Mouse (Mus musculus) layer of hippocampus, adult 9-10 months (tissue): ENCODE data around the gene Shisal1.

Experiments
- DNase-seq: peaks from one replicate; pipeline ENCODE4 v3.0.0; 2022; ENCODE audit warnings: low spot score

The Shisal1 gene

DNA sequence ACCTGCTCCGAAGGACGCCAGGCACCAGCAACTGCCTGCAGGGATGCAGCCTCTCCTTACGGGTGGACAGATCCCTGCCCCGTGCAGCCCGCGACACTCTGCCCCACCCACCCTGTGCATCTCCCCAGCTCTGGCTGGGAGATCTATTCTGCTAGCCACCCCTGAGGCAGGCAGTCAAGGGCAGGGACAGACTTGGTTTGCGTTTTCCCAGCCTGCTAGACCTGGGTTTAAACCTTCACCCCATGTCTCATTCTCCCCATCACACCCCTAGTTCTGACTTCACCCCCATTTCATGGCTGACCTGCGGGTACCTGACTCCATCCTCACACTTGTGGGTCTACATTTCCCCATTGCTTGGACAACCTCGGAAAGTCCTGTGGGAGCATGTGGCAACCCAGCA, at the start of gene Shisal1:
TSS of gene Shisal1 (minus strand) at position 101 of the 400 bp plus-strand sequence.
- no peak for DNase-seq

- DNase-seq, result no peak
Measured at GRCm38 (mm10) chr15:84490486-84490885, 43.6 kb upstream of the Shisal1 start.

DNA sequence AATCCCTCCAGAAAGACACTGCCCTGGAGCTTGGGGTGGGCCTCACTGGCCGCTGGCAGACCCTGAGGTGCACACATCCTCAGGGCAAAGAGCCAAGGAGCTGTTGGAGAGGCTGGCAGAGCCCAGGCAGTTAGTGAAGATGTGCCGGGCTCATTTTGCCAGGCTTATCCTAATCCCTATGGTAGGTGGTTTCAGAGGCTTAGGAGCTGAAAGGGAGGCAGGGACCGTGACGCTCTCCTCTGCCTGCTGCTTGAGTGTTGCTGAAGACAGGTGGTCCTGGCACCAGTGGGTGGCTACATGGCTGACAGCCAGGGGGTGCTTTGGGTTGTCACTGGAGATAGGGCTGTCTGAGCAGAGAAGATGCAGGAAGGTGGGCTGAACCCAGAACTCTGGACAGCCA, 37.4 kb upstream of the Shisal1 start:
- no peak for DNase-seq

- no peak for DNase-seq
Measured at GRCm38 (mm10) chr15:84483622-84484021, 36.7 kb upstream of the Shisal1 start.

DNA sequence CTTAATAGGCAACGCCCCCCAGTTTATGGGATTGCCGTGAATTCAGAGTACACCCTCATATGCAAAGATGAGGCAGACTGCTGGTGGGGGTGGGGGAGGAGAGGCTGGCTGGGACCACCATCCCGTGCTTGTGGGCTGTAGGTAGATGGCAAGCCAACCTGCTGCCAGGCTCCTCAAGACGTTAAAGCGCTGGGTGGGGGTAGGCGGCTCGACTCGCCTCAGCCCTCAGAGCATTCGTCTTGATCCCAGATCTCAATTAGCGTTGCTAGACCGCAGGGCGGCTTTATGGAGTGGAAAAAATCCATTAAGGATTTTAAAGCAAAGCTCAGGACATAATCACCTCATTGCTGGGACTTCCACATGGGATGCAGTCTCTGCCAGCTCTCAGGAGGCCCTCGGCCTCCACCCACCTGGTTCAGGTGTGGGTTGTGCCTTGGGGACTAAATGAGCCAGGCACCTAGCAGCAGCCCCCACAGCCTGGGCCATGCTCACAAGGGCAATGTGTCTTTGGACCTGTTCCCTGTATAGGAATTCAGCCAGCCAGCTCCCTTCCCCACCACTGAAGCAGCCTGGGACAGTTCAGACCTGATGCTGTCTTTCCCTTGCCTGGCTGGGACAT, 34.5 kb upstream of the Shisal1 start:
- DNase-seq, result no peak

DNA sequence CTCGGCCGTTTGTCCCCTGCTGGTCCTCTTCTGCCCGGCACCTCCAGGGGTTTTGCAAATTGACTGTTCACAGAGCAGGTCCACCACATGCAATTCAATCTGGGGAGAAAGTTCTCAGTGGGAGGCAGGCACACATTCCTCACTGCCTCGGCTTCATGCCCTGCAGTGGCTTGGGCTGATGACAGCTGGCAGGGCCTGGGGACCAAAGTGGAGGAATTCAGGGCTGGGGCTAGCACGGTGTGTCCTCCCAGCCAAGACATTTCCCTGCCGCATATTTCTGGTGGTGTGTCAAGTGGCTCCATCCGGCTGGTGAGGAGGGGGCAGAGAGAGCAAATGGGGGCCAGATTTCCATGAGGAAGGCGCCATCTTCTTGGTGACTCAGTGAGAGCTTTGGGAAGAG, 22.5 kb upstream of the Shisal1 start:
- no peak for DNase-seq

DNA sequence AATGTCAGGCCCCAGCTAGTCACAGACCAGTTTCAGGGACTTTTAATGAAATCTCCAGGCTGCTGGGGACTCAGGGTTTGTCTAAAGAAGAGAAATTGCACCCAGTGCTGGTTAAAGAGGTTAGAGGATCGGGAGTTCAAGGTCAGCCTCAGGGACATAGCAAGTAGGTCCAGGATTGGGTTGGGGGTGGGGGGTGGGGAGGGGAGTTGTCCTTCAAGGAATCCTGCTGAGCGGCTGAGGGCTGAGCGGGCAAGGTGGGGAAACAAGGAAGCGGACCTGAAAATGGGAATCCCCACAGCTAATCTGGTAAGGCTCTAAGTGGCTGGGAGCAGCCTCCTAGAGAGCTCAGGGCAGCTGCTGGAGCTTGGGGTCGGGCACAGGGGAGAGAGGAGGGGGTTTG, 20.9 kb upstream of the Shisal1 start:
- DNase-seq, result no peak

GRCm38 (mm10) chr15:84466458-84467267, 19.8 kb upstream of the Shisal1 start:
- DNase-seq, result no peak

DNA sequence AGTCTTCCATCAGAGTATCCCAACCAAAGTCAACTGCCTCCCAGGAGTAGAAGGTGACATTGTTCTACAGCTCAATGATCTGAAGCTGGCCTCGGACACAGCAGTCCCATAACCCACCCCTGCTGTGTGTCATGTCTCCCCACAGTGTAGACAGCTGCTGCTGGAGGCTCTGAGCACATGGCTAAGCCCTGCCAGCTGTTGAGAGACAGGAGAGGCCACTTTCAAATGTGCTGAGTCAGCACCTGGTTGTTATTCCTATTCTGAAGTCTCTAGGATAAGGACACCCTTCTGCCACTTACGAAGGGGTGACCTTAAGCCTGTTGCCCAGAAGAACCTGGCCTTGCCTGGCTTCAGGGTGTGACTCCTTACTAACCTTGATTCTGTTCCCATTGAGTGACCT, 14.5 kb upstream of the Shisal1 start:
- no peak for DNase-seq

DNA sequence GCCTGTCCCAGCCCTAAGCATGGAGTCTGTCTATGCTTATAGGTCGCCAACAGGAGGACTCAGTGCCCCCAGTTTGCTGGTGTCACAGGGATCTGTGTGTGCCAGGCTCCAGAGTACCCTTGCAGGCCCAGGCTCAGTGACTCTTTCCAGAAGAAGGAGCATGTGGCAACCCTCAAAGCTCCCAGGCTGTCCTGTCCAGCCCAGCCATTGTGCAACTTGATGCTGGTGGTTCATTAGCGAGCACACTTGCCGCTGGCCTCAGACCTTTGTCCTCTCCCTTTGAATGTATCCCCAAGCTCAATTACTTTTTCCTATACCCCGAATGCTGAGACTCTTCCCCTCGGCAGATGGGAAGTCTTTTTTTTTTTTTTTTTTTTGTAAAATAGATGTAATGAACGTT, 12.1 kb upstream of the Shisal1 start:
- no peak for DNase-seq

- no peak for DNase-seq
Measured at GRCm38 (mm10) chr15:84455286-84455685, 8.4 kb upstream of the Shisal1 start.

- no peak for DNase-seq
Measured at GRCm38 (mm10) chr15:84453091-84453490, 6.2 kb upstream of the Shisal1 start.

- DNase-seq, result no peak
Measured at GRCm38 (mm10) chr15:84450441-84451183, 3.7 kb upstream of the Shisal1 start.

DNA sequence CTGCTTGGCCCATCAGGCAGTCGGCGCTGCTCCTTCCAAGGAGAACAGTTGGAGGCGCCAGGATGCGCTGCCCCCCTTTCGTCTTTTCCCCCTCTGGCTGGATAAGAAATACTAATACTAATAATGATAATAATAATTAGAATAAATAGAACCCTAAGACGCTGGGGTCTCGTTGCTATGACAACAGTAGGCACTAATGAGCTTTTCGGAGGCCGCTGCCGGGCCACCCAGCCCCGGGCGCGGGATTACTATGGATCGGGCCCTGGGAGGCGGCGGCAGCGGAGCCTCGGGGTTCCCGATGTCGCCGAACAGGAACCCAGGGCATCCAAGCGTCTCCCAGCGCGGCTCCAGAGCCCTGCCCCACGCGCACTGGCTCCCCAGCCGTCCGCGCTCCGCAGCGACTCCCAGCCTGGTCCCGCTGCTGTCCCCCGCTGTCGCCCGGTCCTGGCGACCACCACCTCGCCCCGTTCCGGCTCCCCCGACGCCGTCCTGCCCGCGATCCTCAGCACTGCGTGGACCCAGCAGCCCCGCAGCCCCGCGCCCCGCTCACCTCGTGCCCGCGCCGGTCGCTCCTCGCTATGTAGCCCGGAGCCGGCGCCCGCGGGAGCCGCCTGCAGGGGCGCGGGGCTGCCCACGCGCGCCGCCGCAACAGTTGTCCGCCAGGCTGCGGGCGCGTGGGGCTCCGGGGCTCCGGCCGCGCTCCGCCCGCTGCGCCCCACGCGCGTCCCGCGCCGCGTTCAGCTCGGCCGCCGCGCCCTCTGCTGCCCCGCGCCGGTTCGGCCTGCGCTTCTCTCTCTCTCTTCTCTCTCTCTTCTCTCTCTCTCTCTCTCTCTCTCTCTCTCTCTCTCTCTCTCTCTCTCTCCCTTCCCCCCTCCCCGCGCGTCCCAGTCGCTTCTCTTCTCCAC, 833 bp downstream of the Shisal1 start:
- no peak for DNase-seq

GRCm38 (mm10) chr15:84444181-84444580, 2.7 kb downstream of the Shisal1 start:
- DNase-seq, result no peak

GRCm38 (mm10) chr15:84443631-84444030, 3.3 kb downstream of the Shisal1 start:
- no peak for DNase-seq

DNA sequence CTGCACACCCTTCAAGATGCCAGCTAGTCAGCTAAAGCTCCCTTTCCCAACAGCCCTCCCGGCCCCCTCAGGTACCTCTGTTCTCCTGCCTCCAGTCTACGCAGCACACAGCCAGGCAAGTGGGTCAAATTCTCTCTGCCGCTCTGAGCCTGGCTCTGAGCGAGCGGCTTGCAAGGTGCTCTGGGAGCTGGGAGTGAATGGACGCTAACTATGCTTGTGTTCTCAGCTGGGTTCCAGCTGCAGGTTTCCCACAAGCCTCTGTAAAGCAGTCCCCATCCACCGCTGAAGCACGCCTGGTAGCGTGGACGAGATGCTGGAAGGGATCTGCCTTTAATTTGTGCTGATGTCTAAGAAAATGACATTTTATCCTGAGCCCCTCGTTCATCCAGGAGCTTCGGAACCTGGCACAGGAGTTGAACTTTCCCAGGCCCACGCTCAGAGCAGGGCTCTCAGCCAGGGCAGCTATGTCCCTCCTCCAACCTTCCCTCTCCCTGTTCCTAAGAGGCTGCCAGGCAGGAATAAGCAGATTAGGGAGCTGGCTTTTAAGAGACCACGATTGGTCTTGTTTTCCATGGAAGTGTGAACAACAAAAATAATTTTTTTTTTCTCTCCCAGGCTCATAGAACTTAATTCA, 5.1 kb downstream of the Shisal1 start:
- DNase-seq, result no peak

DNA sequence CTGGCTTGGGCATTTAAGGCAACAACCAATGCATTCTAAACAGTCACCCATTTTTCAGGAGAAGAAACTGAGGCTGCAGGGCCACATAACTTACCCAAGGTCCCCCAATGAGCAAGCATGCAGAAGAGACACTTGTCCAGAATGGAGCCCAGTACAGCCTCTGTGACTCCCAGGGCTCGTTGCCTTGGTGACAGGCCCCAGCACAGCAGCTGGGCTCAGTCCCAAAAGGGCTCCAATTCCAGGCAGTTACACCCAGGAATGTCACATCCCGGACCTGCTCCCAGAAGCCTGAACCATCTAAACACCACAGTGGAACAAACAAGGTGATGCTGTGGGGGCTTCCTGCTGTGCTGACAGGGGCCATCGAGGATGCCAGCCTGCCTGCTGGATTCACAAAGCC, 6.1 kb downstream of the Shisal1 start:
- no peak for DNase-seq

GRCm38 (mm10) chr15:84433586-84434185, 13.2 kb downstream of the Shisal1 start:
- DNase-seq, result no peak

- DNase-seq, result no peak
Measured at GRCm38 (mm10) chr15:84430482-84430881, 16.4 kb downstream of the Shisal1 start.

DNA sequence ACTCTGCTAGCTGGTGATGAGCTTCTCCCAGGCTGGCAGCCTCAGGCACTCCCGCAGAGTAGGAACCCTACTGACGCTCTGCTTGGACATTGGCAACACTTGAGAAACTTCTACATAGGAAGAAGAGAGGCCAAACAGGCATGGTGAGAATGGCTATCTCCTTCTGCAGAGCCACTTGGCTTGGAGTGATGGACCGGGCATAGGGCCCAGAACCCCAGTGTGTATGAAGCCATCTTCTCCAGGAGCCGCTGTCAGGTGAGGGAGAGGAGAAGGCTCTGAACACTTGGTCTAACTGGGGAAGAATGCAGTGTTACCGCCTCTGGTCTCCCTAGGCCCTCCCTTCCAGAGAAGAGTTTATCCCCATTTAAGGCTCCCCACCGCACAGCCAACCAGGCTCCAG, 19.3 kb downstream of the Shisal1 start:
- no peak for DNase-seq
